In the genomic region with DNA sequence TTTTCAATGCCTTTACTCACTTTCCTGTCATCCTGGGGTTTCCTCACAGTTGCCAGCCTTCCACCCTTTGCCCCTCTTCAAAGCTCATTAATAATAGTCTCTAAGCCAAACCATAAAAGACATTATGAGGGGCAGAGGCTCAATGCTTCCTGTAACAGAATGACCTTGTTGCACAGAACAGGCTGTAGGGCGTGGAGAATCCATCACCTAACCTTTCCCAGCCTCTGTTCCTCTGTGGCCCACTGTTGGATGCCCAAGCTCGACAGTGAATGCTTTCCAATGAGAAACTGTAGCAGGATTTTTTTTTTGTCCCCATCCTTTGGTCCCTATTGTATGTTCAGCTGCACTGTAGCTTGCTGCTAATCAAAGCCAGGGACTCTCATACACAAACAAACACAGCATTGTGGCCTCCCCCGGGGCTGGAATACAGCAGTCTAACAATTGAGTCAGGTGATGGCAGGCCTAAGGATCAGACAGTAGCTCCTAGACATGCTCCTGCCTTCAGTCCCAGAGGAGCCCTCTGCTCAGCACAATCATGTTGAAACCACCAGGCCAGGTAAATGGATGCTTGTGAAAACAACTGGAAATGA, we compare ENCODE assay signal across 18 mouse cellular contexts. TPM values are rescaled to one million over a fixed set of nuclear protein-coding genes. Genes with fewer than 3 reads are reported as not detected.
DNase-seq lines count a peak whose midpoint lies in the region; ATAC-seq and TF ChIP-seq lines count a peak whose summit lies in the region.
"Had no signal": no experiment of that assay in that cellular context is flagged by ENCODE, and none has a peak within 500 bp of the region (broad histone marks: within the 10 kb centered on the region; RNA-seq: fewer than 3 reads in every experiment).

No protein-coding gene starts in this region.

- peak; percentile 80 for DNase-seq in brain, embryonic 14.5 days (ENCODE audit: low read depth)
- DNase-seq in hindbrain, embryonic 10.5 days (ENCODE audit: low spot score), result no peak
- no peak for DNase-seq in yolk sac, embryonic 10.5 days (ENCODE audit: low spot score)
- no peak for DNase-seq in gastrocnemius, adult 8-10 months (ENCODE audit: low spot score in 2 of 2)
- DNase-seq in embryo, embryonic 10.5 days (ENCODE audit: low spot score), result no peak
- DNase-seq: adrenal gland, adult 8-10 months; cerebellum, postnatal 10 days; kidney, postnatal 25 days; thymus, postnatal 4 days had no signal

- no peak overlapping the region for H3K4me2 ChIP-seq in intestine, embryonic 16.5 days (ENCODE audit: low read depth, low read length)
- H3K4me2 ChIP-seq in intestine, postnatal 0 days (replicated peaks; ENCODE audit: low read depth), result no peak overlapping the region
- H3K4me2 ChIP-seq in midbrain, embryonic 16.5 days (ENCODE audit: low read length), result peak overlapping the region; percentile 18; the same call in 1 of the 2 replicates
- H3K4me2 ChIP-seq: embryonic facial prominence, embryonic 15.5 days; heart, embryonic 15.5 days had no signal

- no peak overlapping the region for H3K4me3 ChIP-seq in intestine, embryonic 16.5 days (ENCODE audit: low read length)
- no peak overlapping the region for H3K4me3 ChIP-seq in intestine, postnatal 0 days (ENCODE audit: low read depth, low read length)
- no peak overlapping the region for H3K4me3 ChIP-seq in hindbrain, embryonic 10.5 days
- H3K4me3 ChIP-seq in midbrain, embryonic 16.5 days (ENCODE audit: low read depth, low read length), result no peak overlapping the region
- H3K4me3 ChIP-seq: embryonic facial prominence, embryonic 15.5 days; heart, embryonic 15.5 days had no signal

- TF ChIP-seq POLR2A in brain, embryonic 14.5 days (IDR thresholded peaks at IDR 0.05; ENCODE audit: borderline replicate concordance, extremely low read depth, insufficient read depth, insufficient read length, poor library complexity, severe bottlenecking), result no peak

- H3K9me3 ChIP-seq in intestine, embryonic 16.5 days (ENCODE audit: control insufficient read depth, low read length), result no peaks in the 10 kb centered on the region
- no peaks in the 10 kb centered on the region for H3K9me3 ChIP-seq in intestine, postnatal 0 days (ENCODE audit: control insufficient read depth)
- no peaks in the 10 kb centered on the region for H3K9me3 ChIP-seq in hindbrain, embryonic 10.5 days
- H3K9me3 ChIP-seq in midbrain, embryonic 16.5 days (replicated peaks; ENCODE audit: control insufficient read depth, low read length, poor library complexity, severe bottlenecking), result no peaks in the 10 kb centered on the region
- H3K9me3 ChIP-seq: embryonic facial prominence, embryonic 15.5 days; G1E; heart, embryonic 15.5 days had no signal

- H3K36me3 ChIP-seq in intestine, embryonic 16.5 days (ENCODE audit: control insufficient read depth, insufficient read depth, low read length), result no peaks in the 10 kb centered on the region
- no peaks in the 10 kb centered on the region for H3K36me3 ChIP-seq in intestine, postnatal 0 days (ENCODE audit: control insufficient read depth, insufficient read depth)
- H3K36me3 ChIP-seq in hindbrain, embryonic 10.5 days, result peaks cover 41% of the 10 kb centered on the region
- H3K36me3 ChIP-seq in midbrain, embryonic 16.5 days (ENCODE audit: control insufficient read depth, insufficient read depth, low read length), result no peaks in the 10 kb centered on the region
- H3K36me3 ChIP-seq: embryonic facial prominence, embryonic 15.5 days; G1E; heart, embryonic 15.5 days had no signal

- H3K4me1 ChIP-seq in intestine, embryonic 16.5 days (ENCODE audit: control insufficient read depth, insufficient read depth, low read length), result no peaks in the 10 kb centered on the region
- no peaks in the 10 kb centered on the region for H3K4me1 ChIP-seq in intestine, postnatal 0 days (replicated peaks; ENCODE audit: control insufficient read depth, insufficient read depth, low read length)
- H3K4me1 ChIP-seq in hindbrain, embryonic 10.5 days (replicated peaks), result peaks cover 35% of the 10 kb centered on the region
- peaks cover 24% of the 10 kb centered on the region for H3K4me1 ChIP-seq in midbrain, embryonic 16.5 days (ENCODE audit: control insufficient read depth, insufficient read depth, low read length)
- H3K4me1 ChIP-seq: embryonic facial prominence, embryonic 15.5 days had no signal

- H3K9ac ChIP-seq in intestine, embryonic 16.5 days (ENCODE audit: low read depth, low read length), result no peak overlapping the region
- no peak overlapping the region for H3K9ac ChIP-seq in intestine, postnatal 0 days (ENCODE audit: low read depth, low read length)
- H3K9ac ChIP-seq in midbrain, embryonic 16.5 days (ENCODE audit: low read depth, low read length), result no peak overlapping the region
- H3K9ac ChIP-seq: embryonic facial prominence, embryonic 15.5 days; heart, embryonic 15.5 days had no signal

- peak; percentile 44; the same call in 1 of the 2 replicates for ATAC-seq in intestine, embryonic 16.5 days
- no peak for ATAC-seq in intestine, postnatal 0 days
- ATAC-seq in midbrain, embryonic 16.5 days, result peak; percentile 59
- ATAC-seq: inflammation-experienced regulatory T-cells, adult 6 months had no signal

- TF ChIP-seq CTCF in intestine, postnatal 0 days (IDR thresholded peaks at IDR 0.05; ENCODE audit: low read depth), result no peak
- no peak for TF ChIP-seq CTCF in brain, embryonic 14.5 days (IDR thresholded peaks at IDR 0.05; ENCODE audit: borderline replicate concordance, extremely low read depth, insufficient read depth, insufficient read length)

- no peaks in the 10 kb centered on the region for H3K27me3 ChIP-seq in intestine, embryonic 16.5 days (replicated peaks; ENCODE audit: control insufficient read depth, insufficient read depth, low read length)
- no peaks in the 10 kb centered on the region for H3K27me3 ChIP-seq in intestine, postnatal 0 days (replicated peaks; ENCODE audit: control insufficient read depth, insufficient read depth, low read length)
- no peaks in the 10 kb centered on the region for H3K27me3 ChIP-seq in hindbrain, embryonic 10.5 days (ENCODE audit: insufficient read depth, poor library complexity, severe bottlenecking)
- H3K27me3 ChIP-seq in midbrain, embryonic 16.5 days (ENCODE audit: control insufficient read depth, insufficient read depth, low read depth, low read length), result no peaks in the 10 kb centered on the region
- H3K27me3 ChIP-seq: embryonic facial prominence, embryonic 15.5 days; heart, embryonic 15.5 days had no signal

- no peak overlapping the region for H3K27ac ChIP-seq in intestine, embryonic 16.5 days (ENCODE audit: low read length)
- no peak overlapping the region for H3K27ac ChIP-seq in intestine, postnatal 0 days (ENCODE audit: low read depth, low read length)
- H3K27ac ChIP-seq in hindbrain, embryonic 10.5 days, result peak overlapping the region; percentile 62
- H3K27ac ChIP-seq in midbrain, embryonic 16.5 days (ENCODE audit: low read length), result peak overlapping the region; percentile 69
- H3K27ac ChIP-seq: embryonic facial prominence, embryonic 15.5 days; heart, embryonic 15.5 days had no signal

- 62% methylated on average over 3 of the region's 3 CpGs for whole genome bisulfite sequencing in intestine, embryonic 16.5 days
- WGBS in intestine, postnatal 0 days, result 65% methylated on average over 3 of the region's 3 CpGs
- WGBS in hindbrain, embryonic 10.5 days, result 35% methylated on average over 3 of the region's 3 CpGs
- WGBS in midbrain, embryonic 16.5 days, result 21% methylated on average over 3 of the region's 3 CpGs

RNA-seq across cellular contexts. Expression of a gene that starts 12.9 kb away (rescaled TPM):
- 198 and 222 TPM in 2 replicates for polyA plus RNA-seq in intestine, embryonic 16.5 days (2015; fragmentation: Nextera tagmentation; extraction: Ambion mirVana)
- 120 and 128 TPM in 2 replicates for polyA plus RNA-seq in intestine, postnatal 0 days (2015; fragmentation: Nextera tagmentation; extraction: Ambion mirVana)
- polyA plus RNA-seq in brain, embryonic 14.5 days (2012; rRNA removed), result 317 and 456 TPM in 2 replicates
- polyA plus RNA-seq in hindbrain, embryonic 10.5 days (2016; fragmentation: Nextera tagmentation; extraction: Ambion mirVana), result 232 and 295 TPM in 2 replicates
- polyA plus RNA-seq in midbrain, embryonic 16.5 days (2015; fragmentation: Nextera tagmentation; extraction: Ambion mirVana), result 861 and 866 TPM in 2 replicates
- 1 to 10 TPM in 2 of 4 experiments, under 1 TPM in 2; 0.51 to 1.3 (median 0.92) TPM for total RNA-seq in gastrocnemius, adult 8-10 months (2022)
- total RNA-seq: G1E; granulocyte monocyte progenitor cell, adult 5-6 weeks; liver, adult 2 months had no signal
- polyA plus RNA-seq: G1E; liver, adult 2 months had no signal

Comparison
In these comparisons a context has a peak if more than half of its experiments do, and no peak if none do; other contexts are left out.
1. H3K27ac ChIP-seq: peak in hindbrain, embryonic 10.5 days (single experiment) and midbrain, embryonic 16.5 days (single experiment); none in intestine, embryonic 16.5 days (single experiment) and intestine, postnatal 0 days (single experiment).